Mouse (Mus musculus) limb, embryonic 11.5 days (tissue): ENCODE measurements at regions not wholly inside any gene's neighbourhood (a gene's known extent, or its start where the extent isn't known, plus 50 kb on each side); places are given as distances from the start of the nearest gene placed in this dataset.

Source experiments
- ATAC-seq: fragments of 200-750 bp; cut with Nextera tagmentation; 2 replicates; pipeline ENCODE4 v1.8.0; 2017; ENCODE audit warnings: low read depth; ENCODE audit not compliant: insufficient number of reproducible peaks, low FRiP score, low TSS enrichment
- DNase-seq: peaks from one replicate; pipeline ENCODE4 v3.0.0-alpha.2; 2015; ENCODE audit warnings: low spot score
- H3K27ac ChIP-seq: fragments of 300-500 bp; sonication (generic); replicated peaks from 2 replicates; pipeline ENCODE4 v1.5.1; 2014; ENCODE audit warnings: low read depth, mild to moderate bottlenecking, low read length
- H3K27me3 ChIP-seq: fragments of 300-500 bp; sonication (generic); 2 replicates; pipeline ENCODE4 v1.6.1; 2014; ENCODE audit warnings: mild to moderate bottlenecking, low read length, mixed read lengths; ENCODE audit not compliant: control insufficient read depth, insufficient read depth
- H3K36me3 ChIP-seq: fragments of 300-500 bp; sonication (generic); 2 replicates; pipeline ENCODE4 v1.6.1; 2014; ENCODE audit warnings: mild to moderate bottlenecking, low read length, moderate library complexity, mixed read lengths; ENCODE audit not compliant: control insufficient read depth, insufficient read depth
- H3K4me1 ChIP-seq: fragments of 300-500 bp; sonication (generic); 2 replicates; pipeline ENCODE4 v1.6.1; 2014; ENCODE audit warnings: low read length, mixed read lengths; ENCODE audit not compliant: control insufficient read depth, insufficient read depth
- H3K4me2 ChIP-seq: fragments of 300-500 bp; sonication (generic); 2 replicates; pipeline ENCODE4 v1.6.1; 2014; ENCODE audit warnings: low read depth, mild to moderate bottlenecking, moderate library complexity; ENCODE audit not compliant: severe bottlenecking
- H3K4me3 ChIP-seq: fragments of 300-500 bp; sonication (generic); 2 replicates; pipeline ENCODE4 v1.5.1; 2014; ENCODE audit warnings: low read depth, low read length
- H3K9ac ChIP-seq: fragments of 300-500 bp; sonication (generic); 2 replicates; pipeline ENCODE4 v1.6.1; 2014; ENCODE audit warnings: mild to moderate bottlenecking, low read length
- H3K9me3 ChIP-seq: fragments of 300-500 bp; sonication (generic); 2 replicates; pipeline ENCODE4 v1.6.1; 2016; ENCODE audit warnings: low read length; ENCODE audit not compliant: control insufficient read depth
- WGBS: fragments of 180-500 bp; shearing (Covaris S2); extraction: QIAGEN DNeasy Blood & Tissue Kit; methylation state at CpG from one replicate; pipeline ENCODE4 v1.1.7; 2014; 5-methylcytosine and 5-hydroxymethylcytosine counted together

- H3K4me3 ChIP-seq = no peak overlapping the region
- H3K9me3 ChIP-seq = no peaks in the 10 kb centered on the region
- H3K4me2 ChIP-seq = no peak overlapping the region
- H3K4me1 ChIP-seq = peaks cover 3% of the 10 kb centered on the region; the same call in 1 of the 2 replicates
- WGBS = 49% methylated on average over 2 of the region's 2 CpGs
- H3K27me3 ChIP-seq = no peaks in the 10 kb centered on the region
- no peak overlapping the region for H3K9ac ChIP-seq
- H3K36me3 ChIP-seq = no peaks in the 10 kb centered on the region
- H3K27ac ChIP-seq = no peak overlapping the region
- no peak for ATAC-seq
- DNase-seq = no peak
Observed at GRCm38 (mm10) chr7:71414756-71415155, 63.5 kb upstream of the Gm10295 start.

DNA sequence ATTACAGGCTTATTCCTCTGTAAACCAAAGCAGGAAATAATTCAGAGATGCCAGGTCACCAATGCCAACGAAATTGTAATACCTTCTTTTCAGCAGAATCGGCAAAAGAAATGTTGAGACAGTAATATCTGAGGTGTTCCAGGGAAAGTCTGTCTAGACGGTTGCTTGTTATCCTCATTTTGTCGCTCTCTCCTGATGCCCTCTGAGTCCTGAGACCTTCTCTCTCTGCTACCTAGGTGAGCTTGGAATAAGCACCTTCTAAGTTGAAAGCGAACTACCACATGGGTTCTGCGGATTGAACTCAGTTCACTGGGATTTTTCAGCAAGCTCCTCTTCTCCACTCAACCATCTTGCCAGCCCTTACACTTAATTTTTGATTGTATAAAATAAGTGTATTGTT, 61.8 kb upstream of the Gm10295 start:
- H3K36me3 ChIP-seq = no peaks in the 10 kb centered on the region
- H3K4me1 ChIP-seq = peaks cover 3% of the 10 kb centered on the region; the same call in 1 of the 2 replicates
- H3K4me3 ChIP-seq = no peak overlapping the region
- H3K9me3 ChIP-seq = no peaks in the 10 kb centered on the region
- 86% methylated on average over 6 of the region's 6 CpGs for WGBS
- no peak overlapping the region for H3K27ac ChIP-seq
- no peak overlapping the region for H3K4me2 ChIP-seq
- no peaks in the 10 kb centered on the region for H3K27me3 ChIP-seq
- H3K9ac ChIP-seq = no peak overlapping the region
- ATAC-seq (no peak), DNase-seq (no peak)

DNA sequence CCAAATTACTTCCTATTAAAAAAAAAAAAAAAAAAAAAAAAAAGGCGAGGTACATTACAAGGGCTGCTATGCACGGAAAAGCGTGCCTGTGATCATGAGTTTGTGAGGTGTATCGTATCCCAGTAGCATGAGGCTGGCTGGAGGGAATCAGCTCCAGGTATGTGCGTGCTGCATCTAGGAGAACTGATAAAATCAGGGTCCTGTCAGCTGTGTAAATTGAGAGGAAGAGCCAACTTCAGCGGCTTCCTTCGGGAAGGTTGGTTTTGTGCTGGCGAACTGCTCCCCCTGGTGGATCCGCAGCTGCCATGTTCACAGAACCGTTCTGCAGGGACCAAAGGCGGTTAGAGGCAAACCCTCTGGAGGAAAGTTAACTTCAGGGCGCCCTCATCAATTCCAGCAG, 60.8 kb upstream of the Gm10295 start:
- peak; percentile 88 for DNase-seq
- no peak overlapping the region for H3K27ac ChIP-seq
- peak overlapping the region; percentile 15 for H3K4me3 ChIP-seq
- H3K27me3 ChIP-seq = no peaks in the 10 kb centered on the region
- H3K9me3 ChIP-seq = no peaks in the 10 kb centered on the region
- WGBS = 2% methylated on average over 12 of the region's 12 CpGs
- H3K4me1 ChIP-seq = peaks cover 3% of the 10 kb centered on the region; the same call in 1 of the 2 replicates
- ATAC-seq = no peak
- no peak overlapping the region for H3K9ac ChIP-seq
- H3K4me2 ChIP-seq = peak overlapping the region; percentile 38
- H3K36me3 ChIP-seq = no peaks in the 10 kb centered on the region

GRCm38 (mm10) chr7:71411293-71412011, 60.2 kb upstream of the Gm10295 start:
- peak; percentile 60; the same call in 1 of the 2 replicates for ATAC-seq
- 14% methylated on average over 14 of the region's 14 CpGs for WGBS
- H3K27ac ChIP-seq = 0 out of 2 replicates have a peak overlapping the region, but pooled peaks have one; percentile 21
- DNase-seq = peak; percentile 56
- no peaks in the 10 kb centered on the region for H3K9me3 ChIP-seq
- H3K27me3 ChIP-seq = no peaks in the 10 kb centered on the region
- H3K4me1 ChIP-seq = peaks cover 3% of the 10 kb centered on the region; the same call in 1 of the 2 replicates
- H3K9ac ChIP-seq = peak overlapping the region; percentile 37; the same call in 1 of the 2 replicates
- H3K36me3 ChIP-seq = no peaks in the 10 kb centered on the region
- peak overlapping the region; percentile 15 for H3K4me3 ChIP-seq
- H3K4me2 ChIP-seq = peak overlapping the region; percentile 38

DNA sequence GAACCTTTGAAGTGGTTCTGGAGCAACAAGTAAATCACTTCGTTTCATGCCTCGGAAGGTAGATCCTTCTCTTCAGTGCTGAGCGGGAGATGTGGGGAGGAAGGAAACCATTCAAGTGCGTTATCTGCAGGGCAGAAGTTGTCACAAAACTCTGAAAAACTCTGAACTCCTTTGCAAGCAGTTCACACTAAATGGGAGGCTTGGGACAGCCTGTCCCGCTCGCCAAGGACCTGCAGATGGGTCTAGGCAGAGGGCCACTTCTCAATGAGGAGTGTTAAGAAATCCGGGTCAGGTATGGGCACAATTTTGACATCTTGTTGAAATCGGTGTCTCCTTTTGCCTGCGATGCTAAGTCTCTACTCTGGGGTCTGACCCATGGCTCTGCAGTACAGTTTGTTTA, 58.6 kb upstream of the Gm10295 start:
- Histone ChIP-seq H3K36me3 (no peaks in the 10 kb centered on the region), H3K9me3 (no peaks in the 10 kb centered on the region), H3K9ac (no peak overlapping the region), H3K27ac (no peak overlapping the region), H3K4me1 (peaks cover 3% of the 10 kb centered on the region; the same call in 1 of the 2 replicates), H3K4me2 (no peak overlapping the region), H3K27me3 (no peaks in the 10 kb centered on the region), H3K4me3 (no peak overlapping the region)
- 75% methylated on average over 9 of the region's 9 CpGs for WGBS
- DNase-seq (no peak), ATAC-seq (no peak)

GRCm38 (mm10) chr7:71409061-71409460, 57.8 kb upstream of the Gm10295 start:
- ATAC-seq = no peak
- no peaks in the 10 kb centered on the region for H3K27me3 ChIP-seq

DNA sequence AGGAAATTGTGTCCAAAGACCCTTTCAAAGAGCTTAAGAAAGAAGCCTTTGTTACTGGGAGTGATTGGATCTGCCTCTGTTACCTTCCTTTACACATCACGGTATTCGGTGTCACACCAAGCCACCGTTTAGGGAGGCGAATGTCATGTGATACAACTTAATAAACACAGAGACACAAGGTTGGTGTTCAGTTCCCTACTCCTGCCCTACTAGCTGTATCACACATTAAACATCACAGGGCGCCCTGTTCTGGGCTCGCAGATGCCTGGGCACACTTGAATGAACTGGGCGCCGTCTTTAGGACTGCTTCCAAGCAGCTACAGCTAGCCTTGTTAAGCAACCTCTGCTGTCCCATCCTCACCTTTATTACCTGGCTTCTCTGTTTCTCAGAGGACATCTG, 55.0 kb upstream of the Gm10295 start:
- H3K4me3 ChIP-seq = no peak overlapping the region
- no peak overlapping the region for H3K4me2 ChIP-seq
- H3K27me3 ChIP-seq = no peaks in the 10 kb centered on the region
- H3K9ac ChIP-seq = no peak overlapping the region
- no peak for ATAC-seq
- DNase-seq = no peak
- 84% methylated on average over 8 of the region's 8 CpGs for WGBS
- no peaks in the 10 kb centered on the region for H3K9me3 ChIP-seq
- H3K36me3 ChIP-seq = no peaks in the 10 kb centered on the region
- no peaks in the 10 kb centered on the region for H3K4me1 ChIP-seq
- H3K27ac ChIP-seq = no peak overlapping the region

More at GRCm38 (mm10) chr7:71409061-71409460, 57.8 kb upstream of the Gm10295 start:
- Histone ChIP-seq H3K36me3 (no peaks in the 10 kb centered on the region), H3K27ac (no peak overlapping the region), H3K9me3 (no peaks in the 10 kb centered on the region), H3K4me1 (peaks cover 3% of the 10 kb centered on the region; the same call in 1 of the 2 replicates), H3K4me2 (no peak overlapping the region), H3K9ac (no peak overlapping the region), H3K4me3 (no peak overlapping the region)
- WGBS = 71% methylated on average over 5 of the region's 5 CpGs
- no peak for DNase-seq
